Mouse (Mus musculus) G1E (cell line): ENCODE measurements around the gene Ascl1. TPM values are rescaled to one million over a fixed set of nuclear protein-coding genes. Genes with fewer than 3 reads are reported as not detected.

Experiments used
- ATAC-seq: 2 replicates; pipeline ENCODE4 v1.8.0; 2016; ENCODE audit warnings: mild to moderate bottlenecking; ENCODE audit not compliant: insufficient number of reproducible peaks, poor library complexity, low FRiP score, severe bottlenecking; ENCODE audit errors: extremely low read depth
- DNase-seq: peaks from one replicate; pipeline ENCODE4 v3.0.0; 2012; ENCODE audit warnings: low spot score
- H3K27me3 ChIP-seq: 2 replicates; pipeline ENCODE4 v1.6.1; 2012; ENCODE audit warnings: mild to moderate bottlenecking, low read length, inconsistent platforms; ENCODE audit not compliant: insufficient read depth
- H3K36me3 ChIP-seq: replicated peaks from 2 replicates; pipeline ENCODE3; 2012; ENCODE audit warnings: mild to moderate bottlenecking, inconsistent platforms
- H3K4me1 ChIP-seq: 2 replicates; pipeline ENCODE4 v1.6.1; 2012; ENCODE audit warnings: low read depth, low read length, inconsistent platforms, mixed read lengths; ENCODE audit not compliant: insufficient read depth
- H3K4me3 ChIP-seq: 2 replicates; pipeline ENCODE4 v1.5.1; 2012; ENCODE audit warnings: low read depth, mild to moderate bottlenecking, inconsistent platforms, low read length, moderate library complexity, mixed read lengths
- H3K9me3 ChIP-seq: replicated peaks from 2 replicates; pipeline ENCODE4 v1.6.1; 2012; ENCODE audit warnings: inconsistent platforms
- CTCF ChIP-seq: IDR thresholded peaks from 2 replicates; pipeline ENCODE4 v1.5.1; 2012; ENCODE audit warnings: low read depth, low read length, inconsistent platforms, mixed read lengths
- GATA1 ChIP-seq: IDR thresholded peaks from 2 replicates; pipeline ENCODE4 v1.6.1; 2012; ENCODE audit warnings: borderline replicate concordance, low read length, inconsistent platforms, mixed read lengths
- GATA2 ChIP-seq: IDR thresholded peaks from 2 replicates; pipeline ENCODE4 v1.6.1; 2012; ENCODE audit warnings: low read depth, low read length, inconsistent platforms, borderline replicate concordance
- POLR2AphosphoS5 ChIP-seq: IDR thresholded peaks from 2 replicates; pipeline ENCODE4 v1.6.1; 2012; ENCODE audit warnings: low read depth, low read length, inconsistent platforms; ENCODE audit not compliant: insufficient replicate concordance
- TAL1 ChIP-seq: conservative IDR thresholded peaks from 2 replicates; pipeline ENCODE4 v1.6.1; 2012; ENCODE audit warnings: low read depth, low read length, inconsistent platforms, mixed read lengths
- polyA plus RNA-seq: library from polyadenylated mRNA; stranded (reverse); fragments of >175 nt; gene quantifications from 2 replicates; pipeline ENCODE4 v1.2.3, GENCODE M21; 2012
- total RNA-seq, 2 experiments: library from RNA; stranded (forward) in 1 of 2; stranded (reverse) in 1 of 2; fragments of 200-1000 nt in 1 of 2; fragments of >200 nt in 1 of 2; fragmentation: Nextera tagmentation in 1 of 2; gene quantifications; 2 replicates each; pipeline ENCODE4 v1.2.3; 2014 to 2017

The Ascl1 gene
- total and polyA plus RNA-seq, 3 experiments, result not detected

- Histone ChIP-seq H3K4me1 (no peaks in the 10 kb centered on the region), H3K9me3 (peaks cover 27% of the 10 kb centered on the region), H3K27me3 (no peaks in the 10 kb centered on the region), H3K4me3 (no peak overlapping the region), H3K36me3 (no peaks in the 10 kb centered on the region)
- no peak for TF ChIP-seq POLR2AphosphoS5
- no peak for TF ChIP-seq TAL1
- no peak for TF ChIP-seq GATA1
- TF ChIP-seq GATA2, result no peak
- TF ChIP-seq CTCF, result no peak
- DNase-seq, result no peak
- no peak for ATAC-seq
Observed at GRCm38 (mm10) chr10:87473475-87474131, 19.9 kb downstream of the Ascl1 start.

- no peak for DNase-seq
- ATAC-seq, result no peak
Observed at GRCm38 (mm10) chr10:87450777-87451176, 42.7 kb downstream of the Ascl1 start.

GRCm38 (mm10) chr10:87449368-87449767 lies 44.1 kb downstream of the Ascl1 start:
- H3K27me3 ChIP-seq, result no peaks in the 10 kb centered on the region
- DNase-seq (no peak), ATAC-seq (no peak)
- H3K4me3 ChIP-seq, result no peak overlapping the region
- peaks cover 50% of the 10 kb centered on the region for H3K9me3 ChIP-seq
- no peaks in the 10 kb centered on the region for H3K36me3 ChIP-seq
- TF ChIP-seq CTCF, result no peak
- TF ChIP-seq TAL1, result no peak
- no peak for TF ChIP-seq GATA2
- TF ChIP-seq GATA1, result no peak
- no peak for TF ChIP-seq POLR2AphosphoS5
- H3K4me1 ChIP-seq, result no peaks in the 10 kb centered on the region

More at GRCm38 (mm10) chr10:87450777-87451176, 42.7 kb downstream of the Ascl1 start:
- H3K27me3 ChIP-seq, result no peaks in the 10 kb centered on the region
- TF ChIP-seq TAL1 (no peak), POLR2AphosphoS5 (no peak), GATA2 (no peak), GATA1 (no peak), CTCF (no peak)
- no peaks in the 10 kb centered on the region for H3K36me3 ChIP-seq
- H3K9me3 ChIP-seq, result peaks cover 58% of the 10 kb centered on the region
- H3K4me1 ChIP-seq, result no peaks in the 10 kb centered on the region
- H3K4me3 ChIP-seq, result no peak overlapping the region

GRCm38 (mm10) chr10:87448257-87448656 lies 45.2 kb downstream of the Ascl1 start:
- DNase-seq (no peak), ATAC-seq (no peak)
- no peaks in the 10 kb centered on the region for H3K27me3 ChIP-seq
- TF ChIP-seq TAL1, result no peak
- TF ChIP-seq GATA2, result no peak
- no peak for TF ChIP-seq GATA1
- TF ChIP-seq POLR2AphosphoS5, result no peak
- no peak for TF ChIP-seq CTCF
- peaks cover 45% of the 10 kb centered on the region for H3K9me3 ChIP-seq
- H3K36me3 ChIP-seq, result no peaks in the 10 kb centered on the region
- no peaks in the 10 kb centered on the region for H3K4me1 ChIP-seq
- no peak overlapping the region for H3K4me3 ChIP-seq

- TF ChIP-seq POLR2AphosphoS5 (no peak), TAL1 (no peak), GATA1 (no peak), CTCF (no peak), GATA2 (no peak)
- no peak for ATAC-seq
- Histone ChIP-seq H3K9me3 (peaks cover 44% of the 10 kb centered on the region), H3K4me3 (no peak overlapping the region), H3K36me3 (no peaks in the 10 kb centered on the region), H3K27me3 (no peaks in the 10 kb centered on the region), H3K4me1 (no peaks in the 10 kb centered on the region)
- no peak for DNase-seq
Observed at GRCm38 (mm10) chr10:87447754-87448095, 45.7 kb downstream of the Ascl1 start.

- Histone ChIP-seq H3K4me3 (no peak overlapping the region), H3K36me3 (no peaks in the 10 kb centered on the region), H3K4me1 (no peaks in the 10 kb centered on the region), H3K27me3 (no peaks in the 10 kb centered on the region), H3K9me3 (peaks cover 39% of the 10 kb centered on the region)
- ATAC-seq (no peak), DNase-seq (no peak)
- TF ChIP-seq CTCF, result no peak
Observed at GRCm38 (mm10) chr10:87446829-87447753, 46.4 kb downstream of the Ascl1 start.
